Mouse (Mus musculus) midbrain, embryonic 11.5 days (tissue): ENCODE data around the gene Sox5. TPM values are rescaled to one million over a fixed set of nuclear protein-coding genes. Genes with fewer than 3 reads are reported as not detected.
A peak's percentile ranks its signal among the peaks of the same experiment; 100 is the strongest.

Experiments used
- ATAC-seq: fragments of 200-750 bp; cut with Nextera tagmentation; 2 replicates; pipeline ENCODE4 v1.8.0; 2017; ENCODE audit warnings: moderate TSS enrichment, moderate library complexity; ENCODE audit not compliant: low FRiP score
- DNase-seq: peaks from one replicate; pipeline ENCODE4 v3.0.0; 2015; ENCODE audit warnings: low spot score; ENCODE audit errors: missing footprints
- H3K27ac ChIP-seq: fragments of 300-500 bp; sonication (generic); 2 replicates; pipeline ENCODE4 v1.5.1; 2014; ENCODE audit warnings: low read depth, low read length
- H3K27me3 ChIP-seq: fragments of 300-500 bp; sonication (generic); 2 replicates; pipeline ENCODE4 v1.6.1; 2014; ENCODE audit warnings: mild to moderate bottlenecking, low read length, moderate library complexity, mixed read lengths; ENCODE audit not compliant: control insufficient read depth, insufficient read depth
- H3K36me3 ChIP-seq: fragments of 300-500 bp; sonication (generic); 2 replicates; pipeline ENCODE4 v1.6.1; 2014; ENCODE audit warnings: mild to moderate bottlenecking, low read length, moderate library complexity, mixed read lengths; ENCODE audit not compliant: control insufficient read depth, insufficient read depth
- H3K4me1 ChIP-seq: fragments of 300-500 bp; sonication (generic); 2 replicates; pipeline ENCODE4 v1.6.1; 2014; ENCODE audit warnings: low read length; ENCODE audit not compliant: control insufficient read depth, insufficient read depth
- H3K4me2 ChIP-seq: fragments of 300-500 bp; sonication (generic); 2 replicates; pipeline ENCODE4 v1.6.1; 2014; ENCODE audit warnings: mild to moderate bottlenecking, moderate library complexity
- H3K4me3 ChIP-seq: fragments of 300-500 bp; sonication (generic); 2 replicates; pipeline ENCODE4 v1.5.1; 2014; ENCODE audit warnings: low read depth, low read length
- H3K9ac ChIP-seq: fragments of 300-500 bp; sonication (generic); 2 replicates; pipeline ENCODE4 v1.6.1; 2014; ENCODE audit warnings: low read length
- H3K9me3 ChIP-seq: fragments of 300-500 bp; sonication (generic); 2 replicates; pipeline ENCODE4 v1.6.1; 2016; ENCODE audit warnings: low read length; ENCODE audit not compliant: control insufficient read depth
- WGBS: fragments of 180-500 bp; shearing (Covaris S2); extraction: QIAGEN DNeasy Blood & Tissue Kit; methylation state at CpG from one replicate; pipeline ENCODE4 v1.1.7; 2014; 5-methylcytosine and 5-hydroxymethylcytosine counted together
- polyA plus RNA-seq: library from polyadenylated mRNA; unstranded; fragments of >200 nt; fragmentation: Nextera tagmentation; extraction: Ambion mirVana; gene quantifications from 2 replicates; pipeline ENCODE4 v1.2.1, GENCODE M21; 2014

Sox5 gene
- polyA plus RNA-seq, 1 experiment from 2014 or later, result 23.0 TPM

- Histone ChIP-seq H3K27me3 (no peaks in the 10 kb centered on the region), H3K9ac (no peak overlapping the region), H3K27ac (no peak overlapping the region), H3K4me3 (no peak overlapping the region), H3K4me2 (no peak overlapping the region), H3K36me3 (no peaks in the 10 kb centered on the region), H3K9me3 (no peaks in the 10 kb centered on the region), H3K4me1 (no peaks in the 10 kb centered on the region)
- ATAC-seq, result no peak
- DNase-seq, result no peak
- 72% methylated on average over 5 of the region's 5 CpGs for WGBS
Measured at GRCm38 (mm10) chr6:143867029-143867428, 914.7 kb downstream of the Sox5 start.

- Histone ChIP-seq H3K27me3 (no peaks in the 10 kb centered on the region), H3K4me3 (no peak overlapping the region), H3K36me3 (no peaks in the 10 kb centered on the region), H3K4me1 (no peaks in the 10 kb centered on the region), H3K9ac (no peak overlapping the region), H3K9me3 (no peaks in the 10 kb centered on the region), H3K27ac (no peak overlapping the region), H3K4me2 (no peak overlapping the region)
- 63% methylated on average over 9 of the region's 9 CpGs for WGBS
- no peak for DNase-seq
- no peak for ATAC-seq
Measured at GRCm38 (mm10) chr6:143866566-143866965, 915.2 kb downstream of the Sox5 start.

GRCm38 (mm10) chr6:143862611-143863110 lies 919.1 kb downstream of the Sox5 start:
- no peaks in the 10 kb centered on the region for H3K4me1 ChIP-seq
- DNase-seq, result no peak
- WGBS, result 77% methylated on average over 6 of the region's 6 CpGs
- no peak overlapping the region for H3K9ac ChIP-seq
- ATAC-seq, result no peak
- H3K4me3 ChIP-seq, result no peak overlapping the region
- H3K27ac ChIP-seq, result no peak overlapping the region
- no peak overlapping the region for H3K4me2 ChIP-seq
- H3K9me3 ChIP-seq, result no peaks in the 10 kb centered on the region
- H3K27me3 ChIP-seq, result no peaks in the 10 kb centered on the region
- no peaks in the 10 kb centered on the region for H3K36me3 ChIP-seq

GRCm38 (mm10) chr6:143860036-143860435 lies 921.7 kb downstream of the Sox5 start:
- Histone ChIP-seq H3K9ac (no peak overlapping the region), H3K9me3 (no peaks in the 10 kb centered on the region), H3K4me1 (no peaks in the 10 kb centered on the region), H3K27me3 (no peaks in the 10 kb centered on the region), H3K4me2 (no peak overlapping the region), H3K27ac (no peak overlapping the region), H3K4me3 (no peak overlapping the region), H3K36me3 (no peaks in the 10 kb centered on the region)
- DNase-seq, result no peak
- WGBS, result 82% methylated on average over 7 of the region's 7 CpGs
- no peak for ATAC-seq

- Histone ChIP-seq H3K9me3 (no peaks in the 10 kb centered on the region), H3K9ac (no peak overlapping the region), H3K4me2 (no peak overlapping the region), H3K27me3 (no peaks in the 10 kb centered on the region), H3K4me1 (no peaks in the 10 kb centered on the region), H3K36me3 (no peaks in the 10 kb centered on the region), H3K4me3 (no peak overlapping the region), H3K27ac (no peak overlapping the region)
- peak; percentile 87 for DNase-seq
- 80% methylated on average over 15 of the region's 15 CpGs for WGBS
- 0 out of 2 replicates have a peak, but pooled peaks have one; percentile 22 for ATAC-seq
Measured at GRCm38 (mm10) chr6:143859535-143859934, 922.2 kb downstream of the Sox5 start.

- no peak overlapping the region for H3K4me2 ChIP-seq
- H3K4me1 ChIP-seq, result no peaks in the 10 kb centered on the region
- H3K36me3 ChIP-seq, result no peaks in the 10 kb centered on the region
- no peaks in the 10 kb centered on the region for H3K27me3 ChIP-seq
- no peak overlapping the region for H3K9ac ChIP-seq
- H3K4me3 ChIP-seq, result no peak overlapping the region
- ATAC-seq, result no peak
- 89% methylated on average over 2 of the region's 2 CpGs for WGBS
- no peak overlapping the region for H3K27ac ChIP-seq
- no peaks in the 10 kb centered on the region for H3K9me3 ChIP-seq
- DNase-seq, result no peak
Measured at GRCm38 (mm10) chr6:143858551-143858950, 923.2 kb downstream of the Sox5 start.

GRCm38 (mm10) chr6:143857376-143857775 lies 924.4 kb downstream of the Sox5 start:
- no peaks in the 10 kb centered on the region for H3K27me3 ChIP-seq
- H3K27ac ChIP-seq, result no peak overlapping the region
- DNase-seq (no peak), ATAC-seq (no peak)
- no peak overlapping the region for H3K9ac ChIP-seq
- no peaks in the 10 kb centered on the region for H3K36me3 ChIP-seq
- 88% methylated on average over 7 of the region's 7 CpGs for WGBS
- no peaks in the 10 kb centered on the region for H3K9me3 ChIP-seq
- H3K4me1 ChIP-seq, result no peaks in the 10 kb centered on the region
- no peak overlapping the region for H3K4me3 ChIP-seq
- H3K4me2 ChIP-seq, result no peak overlapping the region

- Histone ChIP-seq H3K4me2 (no peak overlapping the region), H3K27ac (no peak overlapping the region), H3K4me1 (no peaks in the 10 kb centered on the region), H3K4me3 (no peak overlapping the region), H3K36me3 (no peaks in the 10 kb centered on the region), H3K9ac (no peak overlapping the region), H3K9me3 (no peaks in the 10 kb centered on the region), H3K27me3 (no peaks in the 10 kb centered on the region)
- WGBS, result 80% methylated on average over 12 of the region's 12 CpGs
- no peak for ATAC-seq
- no peak for DNase-seq
Measured at GRCm38 (mm10) chr6:143855421-143855820, 926.4 kb downstream of the Sox5 start.

- no peaks in the 10 kb centered on the region for H3K27me3 ChIP-seq
- no peak overlapping the region for H3K4me3 ChIP-seq
- H3K27ac ChIP-seq, result no peak overlapping the region
- H3K4me1 ChIP-seq, result no peaks in the 10 kb centered on the region
- H3K36me3 ChIP-seq, result no peaks in the 10 kb centered on the region
- DNase-seq (no peak), ATAC-seq (no peak)
- 95% methylated on average over 3 of the region's 3 CpGs for WGBS
- no peak overlapping the region for H3K4me2 ChIP-seq
- no peaks in the 10 kb centered on the region for H3K9me3 ChIP-seq
- no peak overlapping the region for H3K9ac ChIP-seq
Measured at GRCm38 (mm10) chr6:143854031-143854430, 927.7 kb downstream of the Sox5 start.

GRCm38 (mm10) chr6:143845761-143846160 lies 936.0 kb downstream of the Sox5 start:
- Histone ChIP-seq H3K27ac (no peak overlapping the region), H3K9me3 (no peaks in the 10 kb centered on the region), H3K9ac (no peak overlapping the region), H3K4me3 (no peak overlapping the region), H3K36me3 (no peaks in the 10 kb centered on the region), H3K4me2 (no peak overlapping the region), H3K4me1 (no peaks in the 10 kb centered on the region), H3K27me3 (no peaks in the 10 kb centered on the region)
- ATAC-seq (no peak), DNase-seq (no peak)
